Mouse (Mus musculus) liver, embryonic 14.5 days (tissue): ENCODE data around the gene Elf5. TPM values are rescaled to one million over a fixed set of nuclear protein-coding genes. Genes with fewer than 3 reads are reported as not detected.

Experiments
- ATAC-seq: fragments of 200-750 bp; cut with Nextera tagmentation; 2 replicates; pipeline ENCODE4 v1.8.0; 2017; ENCODE audit warnings: moderate number of reproducible peaks, mild to moderate bottlenecking, moderate library complexity; ENCODE audit not compliant: insufficient read depth
- DNase-seq, 3 experiments: peaks; one replicate each; pipeline ENCODE4 v3.0.0-alpha.2; 2012 to 2013; ENCODE audit warnings: low read depth in 3 of 3, low spot score in 3 of 3
- H3K27ac ChIP-seq: fragments of 300-500 bp; sonication (generic); 2 replicates; pipeline ENCODE4 v1.5.1; 2014; ENCODE audit warnings: moderate library complexity, mild to moderate bottlenecking, control low read depth, inconsistent platforms
- H3K27me3 ChIP-seq: fragments of 300-500 bp; sonication (generic); 2 replicates; pipeline ENCODE4 v1.6.1; 2014; ENCODE audit warnings: mild to moderate bottlenecking, low read length, moderate library complexity; ENCODE audit not compliant: control insufficient read depth, insufficient read depth
- H3K36me3 ChIP-seq: fragments of 300-500 bp; sonication (generic); replicated peaks from 2 replicates; pipeline ENCODE4 v1.6.1; 2014; ENCODE audit warnings: low read depth; ENCODE audit not compliant: control insufficient read depth, insufficient read depth
- H3K4me1 ChIP-seq, 2 experiments: fragments of 200-500 bp in 1 of 2; fragments of 300-500 bp in 1 of 2; sonication (generic) in 1 of 2; replicated peaks; 2 replicates each; pipeline ENCODE4 v1.6.1; 2012 to 2014; ENCODE audit warnings: antibody characterized with exemption in 1 of 2, inconsistent platforms in 1 of 2, low read length in 1 of 2; ENCODE audit not compliant: control insufficient read depth in 2 of 2, insufficient read depth in 2 of 2
- H3K4me2 ChIP-seq: fragments of 300-500 bp; sonication (generic); 2 replicates; pipeline ENCODE4 v1.6.1; 2014; ENCODE audit warnings: low read depth, mild to moderate bottlenecking, control low read depth, moderate library complexity
- H3K4me3 ChIP-seq, 2 experiments: fragments of 200-500 bp in 1 of 2; fragments of 300-500 bp in 1 of 2; sonication (generic) in 1 of 2; 2 replicates each; pipeline ENCODE4 v1.5.1; 2012 to 2014; ENCODE audit warnings: low read depth in 2 of 2, low read length in 2 of 2, mild to moderate bottlenecking in 2 of 2, control low read depth in 1 of 2, inconsistent platforms in 1 of 2, moderate library complexity in 1 of 2; ENCODE audit not compliant: insufficient read depth in 1 of 2
- H3K9ac ChIP-seq: fragments of 300-500 bp; sonication (generic); replicated peaks from 2 replicates; pipeline ENCODE4 v1.6.1; 2014; ENCODE audit warnings: mild to moderate bottlenecking, control low read depth, moderate library complexity
- H3K9me3 ChIP-seq: fragments of 300-500 bp; sonication (generic); 2 replicates; pipeline ENCODE4 v1.6.1; 2016; ENCODE audit warnings: low read length, mixed read lengths; ENCODE audit not compliant: control insufficient read depth
- CTCF ChIP-seq: IDR thresholded peaks from 2 replicates; pipeline ENCODE4 v1.5.1; 2016; ENCODE audit warnings: antibody characterized with exemption, low read depth, control low read depth
- EP300 ChIP-seq: IDR thresholded peaks from 2 replicates; pipeline ENCODE4 v1.6.1; 2016; ENCODE audit warnings: antibody characterized with exemption, low read depth
- WGBS: fragments of 180-500 bp; shearing (Covaris S2); extraction: QIAGEN DNeasy Blood & Tissue Kit; methylation state at CpG from one replicate; pipeline ENCODE4 v1.1.7; 2014; ENCODE audit not compliant: insufficient replicate concordance; 5-methylcytosine and 5-hydroxymethylcytosine counted together
- polyA plus RNA-seq, 2 experiments: library from polyadenylated mRNA; depleted of rRNA in 1 of 2; stranded (reverse) in 1 of 2; unstranded in 1 of 2; fragments of >200 nt; fragmentation: Nextera tagmentation in 1 of 2; extraction: Ambion mirVana in 1 of 2; gene quantifications; 2 replicates each; pipeline versions ENCODE4 v1.2.1 to v1.2.3; 2012 to 2014

Elf5 gene
- polyA plus RNA-seq, 2 experiments = 0.03 TPM; not detected in 1

DNA sequence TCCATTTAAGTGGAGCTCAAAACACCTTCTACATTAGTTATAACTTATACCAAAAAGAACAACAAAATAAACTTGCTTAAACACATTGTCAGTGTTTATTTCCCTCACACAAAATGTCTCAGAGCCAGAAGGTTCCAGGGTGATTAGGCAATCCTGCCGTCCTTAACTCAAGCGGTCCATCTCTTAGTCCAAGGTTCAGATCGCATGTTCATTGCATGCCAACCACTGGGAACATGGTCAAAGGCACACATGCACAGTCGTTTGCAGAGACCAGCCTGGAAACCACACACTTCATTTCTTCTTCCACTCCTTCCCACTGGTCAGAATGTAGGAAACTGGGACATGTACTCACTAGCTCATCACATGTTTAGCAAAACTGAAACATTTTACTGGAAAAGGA, 81.0 kb downstream of the Elf5 start:
- H3K27ac ChIP-seq = no peak overlapping the region
- TF ChIP-seq CTCF (no peak), EP300 (no peak)
- no peak overlapping the region for H3K4me2 ChIP-seq
- DNase-seq (no peak), ATAC-seq (no peak)
- 59% methylated on average over 4 of the region's 4 CpGs for WGBS
- H3K4me1 ChIP-seq = peaks cover 0 to 12% of the 10 kb centered on the region in 2 experiments; a peak in 2 of 4 replicates
- H3K9me3 ChIP-seq = no peaks in the 10 kb centered on the region
- no peak overlapping the region for H3K4me3 ChIP-seq
- H3K36me3 ChIP-seq = no peaks in the 10 kb centered on the region
- no peaks in the 10 kb centered on the region for H3K27me3 ChIP-seq
- no peak overlapping the region for H3K9ac ChIP-seq

DNA sequence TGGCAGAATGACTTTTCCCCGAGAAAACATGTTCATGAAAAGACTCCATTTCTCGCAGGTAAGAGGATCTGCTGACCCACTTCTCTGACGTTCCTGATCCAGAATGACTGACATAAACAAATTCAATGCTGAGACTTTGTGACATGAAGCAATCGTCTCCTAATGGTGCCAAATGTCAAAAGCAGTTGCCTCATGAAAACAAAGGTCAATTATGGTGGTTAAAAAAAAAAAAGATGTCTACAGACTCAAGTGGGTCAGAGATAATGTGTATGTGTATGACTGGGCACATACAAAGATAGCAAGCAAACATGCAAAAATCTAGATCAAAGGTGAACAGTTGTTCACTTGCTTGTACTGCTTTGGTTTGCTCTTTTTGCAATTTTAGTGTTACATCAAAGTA, 82.3 kb downstream of the Elf5 start:
- no peaks in the 10 kb centered on the region for H3K36me3 ChIP-seq
- H3K27ac ChIP-seq = no peak overlapping the region
- TF ChIP-seq CTCF = no peak
- TF ChIP-seq EP300 = no peak
- H3K27me3 ChIP-seq = no peaks in the 10 kb centered on the region
- no peak overlapping the region for H3K4me3 ChIP-seq
- 48% methylated on average over 4 of the region's 4 CpGs for WGBS
- H3K9me3 ChIP-seq = no peaks in the 10 kb centered on the region
- DNase-seq = no peak
- peaks cover 0 to 12% of the 10 kb centered on the region in 2 experiments; a peak in 2 of 4 replicates for H3K4me1 ChIP-seq
- no peak for ATAC-seq
- no peak overlapping the region for H3K9ac ChIP-seq
- no peak overlapping the region for H3K4me2 ChIP-seq

DNA sequence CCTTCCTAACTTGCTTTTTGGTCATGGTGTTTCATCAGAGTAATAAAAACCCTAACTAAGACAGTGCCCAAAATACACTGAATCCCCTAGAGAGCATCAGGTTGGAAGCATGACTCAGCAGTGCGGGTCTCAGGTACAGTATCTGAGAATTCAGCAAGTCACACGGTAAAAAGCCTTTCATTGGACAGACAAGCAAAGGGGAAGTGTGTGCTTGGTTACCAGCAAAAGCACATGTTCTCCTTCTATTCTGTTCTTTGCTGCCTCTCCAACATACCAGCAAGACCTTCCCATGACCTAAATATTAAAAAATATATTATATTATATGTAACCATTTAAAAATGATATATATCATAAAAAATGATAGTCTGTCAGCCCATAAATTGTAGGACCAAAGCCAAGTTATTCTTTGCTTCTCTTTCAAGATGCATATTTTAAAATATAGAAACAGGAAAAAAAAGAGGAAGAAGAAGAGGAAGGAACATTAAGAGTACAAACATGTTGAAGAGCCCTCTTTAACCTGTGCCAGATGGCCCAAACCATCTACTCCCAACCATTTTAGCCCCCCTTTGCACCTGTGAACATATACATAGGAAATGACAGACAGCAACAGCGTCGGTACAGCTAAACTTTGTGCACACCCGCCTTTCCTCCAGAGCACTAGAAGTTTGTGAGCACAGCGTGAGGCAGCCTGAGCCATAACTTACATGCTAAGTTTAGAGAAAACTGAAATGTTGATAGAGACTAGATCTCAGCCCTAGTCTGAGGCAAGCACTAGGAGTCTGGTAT, 84.3 kb downstream of the Elf5 start:
- no peak overlapping the region for H3K9ac ChIP-seq
- H3K27ac ChIP-seq = no peak overlapping the region
- no peak overlapping the region for H3K4me2 ChIP-seq
- DNase-seq (no peak), ATAC-seq (no peak)
- WGBS = 43% methylated on average over 6 of the region's 6 CpGs
- no peaks in the 10 kb centered on the region for H3K36me3 ChIP-seq
- TF ChIP-seq EP300 = no peak
- TF ChIP-seq CTCF = no peak
- no peak overlapping the region for H3K4me3 ChIP-seq
- peaks cover 0 to 3% of the 10 kb centered on the region in 2 experiments; a peak in 2 of 4 replicates for H3K4me1 ChIP-seq
- H3K9me3 ChIP-seq = no peaks in the 10 kb centered on the region
- no peaks in the 10 kb centered on the region for H3K27me3 ChIP-seq

Other genes with a start within 250 kb of the Elf5 start
- 0.04 and 0.10 TPM in 2 replicates for gene Ehf, start 108.4 kb upstream of the Elf5 start, polyA plus RNA-seq (2012; rRNA removed)
- gene Ehf, start 108.4 kb upstream of the Elf5 start, polyA plus RNA-seq (2014; fragmentation: Nextera tagmentation; extraction: Ambion mirVana) = 0.08 and 0.27 TPM in 2 replicates
- gene Cat, start 73.5 kb downstream of the Elf5 start, polyA plus RNA-seq (2012; rRNA removed) = 86.1 and 90.2 TPM in 2 replicates
- gene Cat, start 73.5 kb downstream of the Elf5 start, polyA plus RNA-seq (2014; fragmentation: Nextera tagmentation; extraction: Ambion mirVana) = 155 and 161 TPM in 2 replicates
- 1.7 and 1.8 TPM in 2 replicates for gene Abtb2, start 154.6 kb downstream of the Elf5 start, polyA plus RNA-seq (2012; rRNA removed)
- 1.2 and 1.7 TPM in 2 replicates for gene Abtb2, start 154.6 kb downstream of the Elf5 start, polyA plus RNA-seq (2014; fragmentation: Nextera tagmentation; extraction: Ambion mirVana)